Mouse (Mus musculus): ENCODE results near the gene Nmrk1. TPM values are rescaled to one million over a fixed set of nuclear protein-coding genes. Genes with fewer than 3 reads are reported as not detected.

The Nmrk1 gene
- total and polyA plus RNA-seq, 2 experiments from 2014 or later, result 3.6 to 4.8 TPM

DNA sequence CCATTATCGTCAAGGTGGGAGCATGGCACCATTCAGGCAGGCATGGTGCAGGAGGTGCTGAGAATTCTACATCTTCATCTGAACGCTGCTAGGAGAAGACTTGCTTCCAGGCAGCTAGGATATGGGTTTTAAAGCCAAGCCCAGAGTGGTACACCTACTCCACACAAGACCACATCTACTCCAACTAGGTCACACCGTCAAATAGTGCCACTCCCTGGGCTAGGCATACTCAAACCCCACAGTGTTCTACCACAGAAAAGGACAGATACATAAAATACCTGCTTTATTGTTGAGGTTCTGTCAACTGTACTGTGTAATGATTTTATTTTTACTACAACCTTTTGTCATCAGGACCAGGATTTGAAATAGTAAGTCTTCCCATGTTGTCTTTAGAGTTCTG lies 63.4 kb downstream of the Nmrk1 start:
- ATAC-seq (no peak), DNase-seq (no peak)
- Histone ChIP-seq H3K27ac (ENCODE audit: low read depth, low read length) (no peak overlapping the region), H3K4me3 (ENCODE audit: low read depth, low read length) (no peak overlapping the region), H3K4me1 (ENCODE audit: insufficient read depth) (no peaks in the 10 kb centered on the region), H3K36me3 (ENCODE audit: insufficient read depth) (peaks cover 13% of the 10 kb centered on the region; the same call in 1 of the 2 replicates), H3K27me3 (ENCODE audit: insufficient read depth, low read length) (no peaks in the 10 kb centered on the region), H3K9ac (no peak overlapping the region), H3K9me3 (ENCODE audit: low read length) (no peaks in the 10 kb centered on the region), H3K4me2 (ENCODE audit: low read depth) (no peak overlapping the region)
- no peak for TF ChIP-seq CTCF (IDR thresholded peaks at IDR 0.05; ENCODE audit: low read depth)
- 92% methylated on average over 3 of the region's 3 CpGs for WGBS

DNA sequence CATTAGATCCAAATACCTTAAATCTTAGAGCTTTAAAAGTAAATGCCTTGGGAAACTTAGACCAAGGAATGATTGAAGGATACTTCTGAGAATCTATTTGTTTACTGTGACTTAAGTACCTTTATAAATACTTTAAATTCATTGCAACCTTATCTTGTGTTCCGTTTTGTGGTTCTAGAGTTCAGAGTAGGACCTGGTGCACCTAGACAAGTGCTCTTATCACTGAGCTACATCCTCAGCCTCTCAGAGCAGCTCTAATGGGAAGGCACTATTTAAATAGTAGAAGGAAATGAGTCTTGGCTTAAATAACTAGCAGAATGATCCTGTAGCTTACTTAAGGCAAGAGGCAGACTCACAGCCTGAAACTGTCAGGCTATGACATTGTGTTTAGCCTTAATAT lies 63.8 kb downstream of the Nmrk1 start:
- 92% methylated on average over 1 of the region's 1 CpGs for WGBS
- Histone ChIP-seq H3K27me3 (ENCODE audit: insufficient read depth, low read length) (no peaks in the 10 kb centered on the region), H3K9ac (no peak overlapping the region), H3K4me1 (ENCODE audit: insufficient read depth) (no peaks in the 10 kb centered on the region), H3K36me3 (ENCODE audit: insufficient read depth) (peaks cover 13% of the 10 kb centered on the region; the same call in 1 of the 2 replicates), H3K27ac (ENCODE audit: low read depth, low read length) (no peak overlapping the region), H3K4me3 (ENCODE audit: low read depth, low read length) (no peak overlapping the region), H3K4me2 (ENCODE audit: low read depth) (no peak overlapping the region), H3K9me3 (ENCODE audit: low read length) (no peaks in the 10 kb centered on the region)
- DNase-seq, result no peak
- ATAC-seq, result no peak
- no peak for TF ChIP-seq CTCF (IDR thresholded peaks at IDR 0.05; ENCODE audit: low read depth)

Other genes with a start within 250 kb of the Nmrk1 start
- 29.9 and 30.8 TPM in 2 replicates for gene Ostf1, start 127 bp upstream of the Nmrk1 start, total RNA-seq (2014; rRNA removed)
- gene Ostf1, start 127 bp upstream of the Nmrk1 start, polyA plus RNA-seq (2015; fragmentation: Nextera tagmentation; extraction: Ambion mirVana), result 37.7 and 39.0 TPM in 2 replicates
- 8.6 and 94.9 TPM in 2 replicates for gene Carnmt1, start 38.8 kb downstream of the Nmrk1 start, total RNA-seq (2014; rRNA removed)
- 8.5 and 10.6 TPM in 2 replicates for gene Carnmt1, start 38.8 kb downstream of the Nmrk1 start, polyA plus RNA-seq (2015; fragmentation: Nextera tagmentation; extraction: Ambion mirVana)
- gene D030056L22Rik, start 81.2 kb downstream of the Nmrk1 start, total RNA-seq (2014; rRNA removed), result 61.5 and 65.9 TPM in 2 replicates
- gene D030056L22Rik, start 81.2 kb downstream of the Nmrk1 start, polyA plus RNA-seq (2015; fragmentation: Nextera tagmentation; extraction: Ambion mirVana), result 40.8 and 42.4 TPM in 2 replicates
- gene Trpm6, start 118.0 kb downstream of the Nmrk1 start, total RNA-seq (2014; rRNA removed), result 0.29 and 0.31 TPM in 2 replicates
- 0.26 and 0.27 TPM in 2 replicates for gene Trpm6, start 118.0 kb downstream of the Nmrk1 start, polyA plus RNA-seq (2015; fragmentation: Nextera tagmentation; extraction: Ambion mirVana)

Measured in forebrain, postnatal 0 days (tissue).